Mouse (Mus musculus): ENCODE measurements around the gene Tmem151a. TPM values are rescaled to one million over a fixed set of nuclear protein-coding genes. Genes with fewer than 3 reads are reported as not detected.
A peak's percentile ranks its signal among the peaks of the same experiment; 100 is the strongest.

The Tmem151a gene
- 3.5 and 8.1 TPM in 2 replicates for polyA plus RNA-seq (2012; rRNA removed)

DNA sequence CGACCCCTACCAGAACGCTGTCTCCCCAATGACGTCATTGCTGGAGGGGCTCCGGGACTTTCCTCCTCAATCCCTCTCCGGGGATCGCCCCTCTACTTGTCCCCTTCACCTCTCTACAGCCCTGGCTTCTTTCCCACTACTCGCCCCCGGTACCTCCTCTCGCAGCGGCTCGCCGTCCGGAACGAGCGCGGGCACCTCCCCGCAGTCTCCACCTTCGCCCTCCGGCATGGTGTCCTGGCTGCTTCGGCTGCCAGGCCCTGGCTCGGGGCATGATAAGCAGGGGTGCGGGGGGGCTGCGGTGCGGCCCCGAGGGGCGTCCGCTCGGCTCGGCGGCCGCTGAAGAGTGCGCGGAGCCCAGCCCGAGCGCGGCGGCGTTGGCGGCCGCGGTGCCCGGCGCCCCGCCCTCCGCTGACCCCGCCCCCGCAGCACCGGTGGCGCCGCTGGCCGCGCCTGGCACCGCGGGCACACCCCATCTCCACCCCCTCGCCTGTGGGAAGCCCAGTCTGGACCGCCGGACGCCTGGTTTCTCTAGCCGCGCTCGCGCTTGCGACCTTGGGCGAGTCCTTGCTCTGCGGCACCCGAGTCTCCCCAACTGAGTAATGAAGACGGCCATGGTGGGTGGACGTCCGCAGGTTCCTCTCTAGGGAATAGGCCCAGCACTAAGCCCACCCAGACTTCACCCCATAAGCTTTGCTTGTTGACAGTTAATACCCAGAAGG, at the start of gene Tmem151a:
Gene Tmem151a (minus strand): TSS at position 387 of the 719 bp plus-strand sequence.
- H3K27me3 ChIP-seq (ENCODE audit: control insufficient read depth, insufficient read depth, low read length): peaks cover 34% of the 10 kb centered on the region
- H3K4me1 ChIP-seq (ENCODE audit: control insufficient read depth, insufficient read depth, insufficient read length, low read length): peaks cover 22% of the 10 kb centered on the region
- H3K36me3 ChIP-seq (ENCODE audit: control insufficient read depth, insufficient read depth, low read length): peaks cover 3% of the 10 kb centered on the region; the same call in 1 of the 2 replicates
- under 1% methylated on average over 68 of the region's 69 CpGs for WGBS
- peak within 1 kb of the TSS; percentile 68 for H3K4me3 ChIP-seq (ENCODE audit: low read depth, low read length)
- TF ChIP-seq POLR2A (IDR thresholded peaks at IDR 0.05; ENCODE audit: low read depth, low read length): no peak
- TF ChIP-seq CTCF (IDR thresholded peaks at IDR 0.05; ENCODE audit: extremely low read depth, insufficient read length, insufficient replicate concordance, low read depth, low read length): no peak
- H3K27ac ChIP-seq (ENCODE audit: insufficient read depth, low read depth, low read length): no peak within 1 kb of the TSS

- Histone ChIP-seq H3K4me3 (ENCODE audit: low read depth, low read length) (no peak overlapping the region), H3K36me3 (ENCODE audit: control insufficient read depth, insufficient read depth, low read length) (peaks cover 3% of the 10 kb centered on the region; the same call in 1 of the 2 replicates), H3K27me3 (ENCODE audit: control insufficient read depth, insufficient read depth, low read length) (no peaks in the 10 kb centered on the region), H3K4me1 (ENCODE audit: control insufficient read depth, insufficient read depth, insufficient read length, low read length) (peaks cover 4% of the 10 kb centered on the region; the same call in 1 of the 2 replicates), H3K27ac (ENCODE audit: insufficient read depth, low read depth, low read length) (no peak overlapping the region)
- TF ChIP-seq CTCF (IDR thresholded peaks at IDR 0.05; ENCODE audit: extremely low read depth, insufficient read length, insufficient replicate concordance, low read depth, low read length): no peak
- no peak for TF ChIP-seq POLR2A (IDR thresholded peaks at IDR 0.05; ENCODE audit: low read depth, low read length)
- WGBS: 23% methylated on average over 4 of the region's 4 CpGs
These were observed 45.9 kb upstream of the Tmem151a start for GRCm38 (mm10) chr19:5131237-5131636.

- Histone ChIP-seq H3K4me1 (ENCODE audit: control insufficient read depth, insufficient read depth, insufficient read length, low read length) (peaks cover 4% of the 10 kb centered on the region; the same call in 1 of the 2 replicates), H3K4me3 (ENCODE audit: low read depth, low read length) (no peak overlapping the region), H3K36me3 (ENCODE audit: control insufficient read depth, insufficient read depth, low read length) (peaks cover 3% of the 10 kb centered on the region; the same call in 1 of the 2 replicates), H3K27ac (ENCODE audit: insufficient read depth, low read depth, low read length) (no peak overlapping the region), H3K27me3 (ENCODE audit: control insufficient read depth, insufficient read depth, low read length) (no peaks in the 10 kb centered on the region)
- TF ChIP-seq CTCF (IDR thresholded peaks at IDR 0.05; ENCODE audit: extremely low read depth, insufficient read length, insufficient replicate concordance, low read depth, low read length) (no peak), POLR2A (IDR thresholded peaks at IDR 0.05; ENCODE audit: low read depth, low read length) (no peak)
- 46% methylated on average over 1 of the region's 1 CpGs for WGBS
These were observed 44.4 kb upstream of the Tmem151a start for GRCm38 (mm10) chr19:5129770-5130169.

DNA sequence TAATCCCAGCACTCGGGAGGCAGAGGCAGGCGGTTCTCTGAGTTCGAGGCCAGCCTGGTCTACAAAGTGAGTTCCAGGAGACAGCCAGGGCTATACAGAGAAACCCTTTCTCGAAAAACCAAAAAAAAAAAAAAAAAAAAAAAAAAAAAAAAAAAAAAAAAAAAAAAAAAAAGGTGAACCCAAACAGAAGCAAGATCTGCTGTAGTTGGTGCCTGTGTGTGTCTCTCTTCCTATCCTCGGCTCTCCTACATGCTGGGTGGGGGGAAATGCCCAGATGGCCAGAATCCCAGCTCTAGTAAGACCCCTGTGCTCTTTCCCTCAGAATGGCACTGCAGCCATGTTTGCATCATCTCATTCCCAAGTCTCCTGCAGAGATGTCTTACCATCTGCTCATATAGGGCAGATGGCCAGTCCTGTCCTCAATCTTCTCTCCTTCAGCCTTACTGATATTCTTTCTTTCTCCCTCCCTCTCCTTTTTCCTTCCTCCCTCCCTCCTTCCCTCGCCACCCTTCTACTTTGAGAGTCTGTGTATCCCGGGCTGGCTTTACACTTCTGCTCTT, 38.8 kb upstream of the Tmem151a start:
- no peaks in the 10 kb centered on the region for H3K27me3 ChIP-seq (ENCODE audit: control insufficient read depth, insufficient read depth, low read length)
- TF ChIP-seq POLR2A (IDR thresholded peaks at IDR 0.05; ENCODE audit: low read depth, low read length): no peak
- no peak for TF ChIP-seq CTCF (IDR thresholded peaks at IDR 0.05; ENCODE audit: extremely low read depth, insufficient read length, insufficient replicate concordance, low read depth, low read length)
- H3K4me3 ChIP-seq (ENCODE audit: low read depth, low read length): no peak overlapping the region
- no peaks in the 10 kb centered on the region for H3K4me1 ChIP-seq (ENCODE audit: control insufficient read depth, insufficient read depth, insufficient read length, low read length)
- WGBS: 63% methylated on average over 7 of the region's 7 CpGs
- no peaks in the 10 kb centered on the region for H3K36me3 ChIP-seq (ENCODE audit: control insufficient read depth, insufficient read depth, low read length)
- H3K27ac ChIP-seq (ENCODE audit: insufficient read depth, low read depth, low read length): no peak overlapping the region

DNA sequence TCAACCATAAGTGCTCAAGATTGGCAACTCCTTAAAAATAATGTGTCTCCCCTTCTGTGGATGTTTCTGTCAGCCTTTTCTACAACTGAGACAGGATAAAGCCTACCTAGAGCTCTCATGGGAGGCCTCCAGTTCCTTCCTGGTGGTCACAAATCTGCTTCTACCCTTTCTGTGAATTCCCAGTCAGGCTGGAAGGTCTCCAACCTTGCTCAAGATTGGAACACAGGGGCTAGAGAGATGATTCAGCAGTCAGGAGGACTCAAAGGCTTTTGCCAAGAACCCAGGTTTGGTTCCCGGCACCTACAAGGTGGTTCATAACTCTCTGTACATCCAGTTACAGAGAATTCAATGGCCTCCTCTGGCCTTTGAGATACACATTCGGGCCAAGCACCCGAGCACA, 37.9 kb upstream of the Tmem151a start:
- Histone ChIP-seq H3K36me3 (ENCODE audit: control insufficient read depth, insufficient read depth, low read length) (no peaks in the 10 kb centered on the region), H3K4me3 (ENCODE audit: low read depth, low read length) (no peak overlapping the region), H3K27ac (ENCODE audit: insufficient read depth, low read depth, low read length) (no peak overlapping the region), H3K27me3 (ENCODE audit: control insufficient read depth, insufficient read depth, low read length) (no peaks in the 10 kb centered on the region), H3K4me1 (ENCODE audit: control insufficient read depth, insufficient read depth, insufficient read length, low read length) (no peaks in the 10 kb centered on the region)
- WGBS: 87% methylated on average over 3 of the region's 3 CpGs
- TF ChIP-seq POLR2A (IDR thresholded peaks at IDR 0.05; ENCODE audit: low read depth, low read length): no peak
- no peak for TF ChIP-seq CTCF (IDR thresholded peaks at IDR 0.05; ENCODE audit: extremely low read depth, insufficient read length, insufficient replicate concordance, low read depth, low read length)

- Histone ChIP-seq H3K4me3 (ENCODE audit: low read depth, low read length) (no peak overlapping the region), H3K27ac (ENCODE audit: insufficient read depth, low read depth, low read length) (no peak overlapping the region), H3K36me3 (ENCODE audit: control insufficient read depth, insufficient read depth, low read length) (no peaks in the 10 kb centered on the region), H3K4me1 (ENCODE audit: control insufficient read depth, insufficient read depth, insufficient read length, low read length) (no peaks in the 10 kb centered on the region), H3K27me3 (ENCODE audit: control insufficient read depth, insufficient read depth, low read length) (no peaks in the 10 kb centered on the region)
- WGBS: 77% methylated on average over 10 of the region's 10 CpGs
- no peak for TF ChIP-seq CTCF (IDR thresholded peaks at IDR 0.05; ENCODE audit: extremely low read depth, insufficient read length, insufficient replicate concordance, low read depth, low read length)
- TF ChIP-seq POLR2A (IDR thresholded peaks at IDR 0.05; ENCODE audit: low read depth, low read length): no peak
These were observed 37.2 kb upstream of the Tmem151a start for GRCm38 (mm10) chr19:5122492-5122891.

DNA sequence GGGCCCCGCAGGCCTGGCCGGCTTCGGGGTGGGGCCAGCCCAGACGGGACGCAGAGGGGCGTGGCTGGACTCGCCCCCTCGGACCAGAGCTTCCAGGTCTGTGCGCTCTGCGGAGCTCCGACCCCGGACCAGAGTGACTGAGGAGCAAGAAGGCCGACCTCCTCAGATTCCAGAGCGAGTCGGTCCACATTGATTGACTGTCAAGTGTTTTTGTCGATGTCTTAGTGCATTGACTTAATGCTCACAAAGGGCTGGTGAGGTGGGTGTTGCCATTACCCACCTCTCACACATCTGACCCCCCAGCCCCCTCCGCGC, 33.0 kb upstream of the Tmem151a start, which contains the start of gene Klc2:
Gene Klc2 (minus strand): TSS at position 177 of the 315 bp plus-strand sequence.
- H3K27me3 ChIP-seq (ENCODE audit: control insufficient read depth, insufficient read depth, low read length): no peaks in the 10 kb centered on the region
- WGBS: 3% methylated on average over 18 of the region's 18 CpGs
- no peak for TF ChIP-seq POLR2A (IDR thresholded peaks at IDR 0.05; ENCODE audit: low read depth, low read length)
- no peak for TF ChIP-seq CTCF (IDR thresholded peaks at IDR 0.05; ENCODE audit: extremely low read depth, insufficient read length, insufficient replicate concordance, low read depth, low read length)
- H3K27ac ChIP-seq (ENCODE audit: insufficient read depth, low read depth, low read length): no peak within 1 kb of the TSS
- peak within 1 kb of the TSS; percentile 80 for H3K4me3 ChIP-seq (ENCODE audit: low read depth, low read length)
- peaks cover 4% of the 10 kb centered on the region for H3K4me1 ChIP-seq (ENCODE audit: control insufficient read depth, insufficient read depth, insufficient read length, low read length)
- no peaks in the 10 kb centered on the region for H3K36me3 ChIP-seq (ENCODE audit: control insufficient read depth, insufficient read depth, low read length)

Measured in small intestine, adult 2 months (tissue).